Mouse (Mus musculus) myocyte (in vitro differentiated cells): ENCODE data around the gene Olfr477.
"Not testable (repeated sequence)": the region's sequence is repeated elsewhere in the genome, so short reads cannot be mapped to it uniquely, and the experiment has no call there.

Experiments used
- CEBPB ChIP-seq: IDR thresholded peaks from 2 replicates; pipeline ENCODE4 v1.6.1; 2011; ENCODE audit warnings: mild to moderate bottlenecking, moderate library complexity; ENCODE audit not compliant: poor library complexity, insufficient read depth, severe bottlenecking
- E2F4 ChIP-seq: IDR thresholded peaks from one replicate; pipeline ENCODE4 v1.6.1; 2011; ENCODE audit warnings: mild to moderate bottlenecking, control low read depth, moderate library complexity; ENCODE audit not compliant: insufficient read depth
- POLR2AphosphoS2 ChIP-seq: IDR thresholded peaks from one replicate; pipeline ENCODE4 v1.6.1; 2011; ENCODE audit warnings: low read depth, control low read depth; ENCODE audit not compliant: insufficient read length
- REST ChIP-seq: IDR thresholded peaks from one replicate; pipeline ENCODE4 v1.6.1; 2011; ENCODE audit warnings: mild to moderate bottlenecking, control low read depth, moderate library complexity; ENCODE audit not compliant: insufficient read depth, insufficient read length
- TCF12 ChIP-seq: IDR thresholded peaks from one replicate; pipeline ENCODE4 v1.6.1; 2011; ENCODE audit warnings: mild to moderate bottlenecking, control low read depth; ENCODE audit not compliant: poor library complexity, insufficient read depth, severe bottlenecking

DNA sequence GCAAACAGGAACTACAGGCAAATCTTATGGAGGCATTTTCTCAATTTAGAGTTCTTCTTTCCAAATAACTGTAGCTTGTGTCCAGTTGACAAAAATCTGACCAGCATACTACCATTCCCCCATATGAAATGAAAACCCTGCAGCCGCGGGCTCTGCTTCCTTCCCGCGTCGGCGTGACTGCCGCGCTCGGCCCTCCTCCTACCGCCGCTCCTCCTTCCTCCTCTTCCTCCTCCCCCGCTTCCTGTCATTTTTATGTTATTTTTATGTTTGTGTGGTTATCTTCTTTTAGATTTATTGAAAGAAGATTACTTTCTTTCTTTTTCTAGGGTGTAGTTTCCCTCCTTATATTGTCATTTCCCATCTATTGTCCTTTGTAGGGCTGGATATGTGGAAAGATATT is 34.0 kb upstream of the Olfr477 start:
- not testable (repeated sequence) for TF ChIP-seq TCF12, E2F4, POLR2AphosphoS2, CEBPB, REST
